Comparison of ENCODE assay signal across 9 mouse cellular contexts in genomic region chr5:66385636-66386035, GRCm38 (mm10).
A peak's percentile ranks its signal among the peaks of the same experiment; 100 is the strongest.
DNase-seq lines count a peak whose midpoint lies in the region; ATAC-seq and TF ChIP-seq lines count a peak whose summit lies in the region.
"Had no signal": no experiment of that assay in that cellular context is flagged by ENCODE, and none has a peak within 500 bp of the region (broad histone marks: within the 10 kb centered on the region; RNA-seq: fewer than 3 reads in every experiment).

No protein-coding gene starts in this region.

- DNase-seq in kidney, adult 11 months: peak; percentile 50
- DNase-seq in G1E (ENCODE audit: low spot score): no peak
- DNase-seq in cerebellum, postnatal 25 days: peak; percentile 53 to 70
- no peak for DNase-seq in heart, postnatal 0 days (ENCODE audit: low spot score)
- peak; percentile 39 to 54 for DNase-seq in left cerebral cortex, adult 2 months (ENCODE audit: extremely low spot score in 1 of 2, low spot score in 2 of 2)
- no peak for DNase-seq in c-Kit-positive CD71-positive TER-119-positive erythroid progenitor cells, embryonic 14.5 days (ENCODE audit: low spot score)

- H3K4me3 ChIP-seq in kidney, embryonic 16.5 days (ENCODE audit: low read length): no peak overlapping the region
- H3K4me3 ChIP-seq in G1E (ENCODE audit: low read depth, low read length): no peak overlapping the region
- no peak overlapping the region for H3K4me3 ChIP-seq in heart, postnatal 0 days (ENCODE audit: low read depth, low read length)
- H3K4me3 ChIP-seq in left cerebral cortex, adult 2 months: no peak overlapping the region
- H3K4me3 ChIP-seq in neural tube, embryonic 14.5 days (ENCODE audit: low read depth, low read length): no peak overlapping the region
- H3K4me3 ChIP-seq: embryonic facial prominence, embryonic 12.5 days had no signal

- WGBS in kidney, embryonic 16.5 days: 48% methylated on average over 3 of the region's 3 CpGs
- WGBS in heart, postnatal 0 days: 41% methylated on average over 3 of the region's 3 CpGs
- 39% methylated on average over 3 of the region's 3 CpGs for WGBS in neural tube, embryonic 14.5 days

- no peak overlapping the region for H3K4me2 ChIP-seq in kidney, embryonic 16.5 days (replicated peaks; ENCODE audit: low read depth, low read length)
- H3K4me2 ChIP-seq in heart, postnatal 0 days (ENCODE audit: low read depth, low read length): no peak overlapping the region
- H3K4me2 ChIP-seq in neural tube, embryonic 14.5 days (ENCODE audit: low read depth, low read length): no peak overlapping the region
- H3K4me2 ChIP-seq: embryonic facial prominence, embryonic 12.5 days had no signal

- intact Hi-C loops in left cerebral cortex, adult 2 months (cut with DNase I): loop anchor here (5.0 to 10.0 kb wide), 3 partner anchors 277 to 619 kb away; partner anchors contain the start of gene Uchl1

- no peak for ATAC-seq in kidney, embryonic 16.5 days (ENCODE audit: low FRiP score, low TSS enrichment)
- ATAC-seq in G1E (ENCODE audit: extremely low read depth, insufficient number of reproducible peaks, low FRiP score, poor library complexity, severe bottlenecking): no peak
- no peak for ATAC-seq in heart, postnatal 0 days (ENCODE audit: insufficient read depth, low read depth)
- peak; percentile 44; the same call in 1 of the 2 replicates for ATAC-seq in neural tube, embryonic 14.5 days (ENCODE audit: low read depth)

- H3K9ac ChIP-seq in kidney, embryonic 16.5 days (replicated peaks; ENCODE audit: low read length): no peak overlapping the region
- no peak overlapping the region for H3K9ac ChIP-seq in heart, postnatal 0 days (replicated peaks; ENCODE audit: low read depth, low read length)
- no peak overlapping the region for H3K9ac ChIP-seq in neural tube, embryonic 14.5 days (replicated peaks; ENCODE audit: low read depth, low read length)
- H3K9ac ChIP-seq: embryonic facial prominence, embryonic 12.5 days had no signal

- no peaks in the 10 kb centered on the region for H3K36me3 ChIP-seq in kidney, embryonic 16.5 days (ENCODE audit: insufficient read depth, low read length)
- H3K36me3 ChIP-seq in G1E (replicated peaks): no peaks in the 10 kb centered on the region
- no peaks in the 10 kb centered on the region for H3K36me3 ChIP-seq in heart, postnatal 0 days (replicated peaks; ENCODE audit: control insufficient read depth, insufficient read depth, low read length)
- H3K36me3 ChIP-seq in neural tube, embryonic 14.5 days (ENCODE audit: control insufficient read depth, insufficient read depth, low read length): no peaks in the 10 kb centered on the region
- H3K36me3 ChIP-seq: embryonic facial prominence, embryonic 12.5 days had no signal

- H3K27me3 ChIP-seq in kidney, embryonic 16.5 days (ENCODE audit: insufficient read depth, low read length): no peaks in the 10 kb centered on the region
- H3K27me3 ChIP-seq in G1E (ENCODE audit: insufficient read depth, low read length): no peaks in the 10 kb centered on the region
- no peaks in the 10 kb centered on the region for H3K27me3 ChIP-seq in heart, postnatal 0 days (ENCODE audit: control insufficient read depth, insufficient read depth, low read length)
- no peaks in the 10 kb centered on the region for H3K27me3 ChIP-seq in neural tube, embryonic 14.5 days (ENCODE audit: control insufficient read depth, insufficient read depth, low read length)
- H3K27me3 ChIP-seq: embryonic facial prominence, embryonic 12.5 days had no signal

- no peak for TF ChIP-seq EP300 in heart, postnatal 0 days (IDR thresholded peaks at IDR 0.05; ENCODE audit: low read depth)

- TF ChIP-seq CTCF in G1E (IDR thresholded peaks at IDR 0.05; ENCODE audit: low read depth, low read length): 0 out of 2 replicates have a peak, but pooled peaks have one; percentile 11
- TF ChIP-seq CTCF in heart, postnatal 0 days (IDR thresholded peaks at IDR 0.05; ENCODE audit: low read depth): peak; percentile 76
- TF ChIP-seq CTCF in left cerebral cortex, adult 2 months (IDR thresholded peaks at IDR 0.05): peak; percentile 93

- no peaks in the 10 kb centered on the region; the same call in 1 of the 2 replicates for H3K4me1 ChIP-seq in kidney, embryonic 16.5 days (ENCODE audit: insufficient read depth, low read length)
- no peaks in the 10 kb centered on the region for H3K4me1 ChIP-seq in G1E (ENCODE audit: insufficient read depth, low read depth, low read length)
- H3K4me1 ChIP-seq in heart, postnatal 0 days (ENCODE audit: control insufficient read depth, insufficient read depth): no peaks in the 10 kb centered on the region
- peaks cover 16% of the 10 kb centered on the region for H3K4me1 ChIP-seq in neural tube, embryonic 14.5 days (ENCODE audit: control insufficient read depth, insufficient read depth, low read length)
- H3K4me1 ChIP-seq: embryonic facial prominence, embryonic 12.5 days had no signal

- no peak overlapping the region for H3K27ac ChIP-seq in kidney, embryonic 16.5 days (ENCODE audit: low read length)
- H3K27ac ChIP-seq in heart, postnatal 0 days (ENCODE audit: low read depth): no peak overlapping the region
- H3K27ac ChIP-seq in left cerebral cortex, adult 2 months: no peak overlapping the region
- H3K27ac ChIP-seq in neural tube, embryonic 14.5 days (ENCODE audit: low read depth, low read length): peak overlapping the region; percentile 35; the same call in 1 of the 2 replicates
- H3K27ac ChIP-seq: embryonic facial prominence, embryonic 12.5 days had no signal

- no peaks in the 10 kb centered on the region for H3K9me3 ChIP-seq in kidney, embryonic 16.5 days (ENCODE audit: low read length)
- peaks cover 71% of the 10 kb centered on the region for H3K9me3 ChIP-seq in G1E (replicated peaks)
- no peaks in the 10 kb centered on the region for H3K9me3 ChIP-seq in heart, postnatal 0 days (replicated peaks; ENCODE audit: control insufficient read depth, low read length)
- no peaks in the 10 kb centered on the region for H3K9me3 ChIP-seq in neural tube, embryonic 14.5 days (ENCODE audit: control insufficient read depth, low read length)
- H3K9me3 ChIP-seq: embryonic facial prominence, embryonic 12.5 days had no signal

Comparison
In these comparisons a context has a peak if more than half of its experiments do, and no peak if none do; other contexts are left out.
1. DNase-seq: peak in kidney, adult 11 months (single experiment), cerebellum, postnatal 25 days (2 of 2) and left cerebral cortex, adult 2 months (2 of 2); none in G1E (single experiment), heart, postnatal 0 days (single experiment) and c-Kit-positive CD71-positive TER-119-positive erythroid progenitor cells, embryonic 14.5 days (single experiment).
2. CTCF ChIP-seq: peak in every context shown above with its lines; median percentile 93 in left cerebral cortex, adult 2 months; 76 in heart, postnatal 0 days; 11 in G1E.